Mouse (Mus musculus) cerebellum, adult 9-10 months (tissue): ENCODE measurements at regions not wholly inside any gene's neighbourhood (a gene's known extent, or its start where the extent isn't known, plus 50 kb on each side); places are given as distances from the start of the nearest gene placed in this dataset.

ENCODE experiments used
- DNase-seq: peaks from one replicate; pipeline ENCODE4 v3.0.0; 2022

DNA sequence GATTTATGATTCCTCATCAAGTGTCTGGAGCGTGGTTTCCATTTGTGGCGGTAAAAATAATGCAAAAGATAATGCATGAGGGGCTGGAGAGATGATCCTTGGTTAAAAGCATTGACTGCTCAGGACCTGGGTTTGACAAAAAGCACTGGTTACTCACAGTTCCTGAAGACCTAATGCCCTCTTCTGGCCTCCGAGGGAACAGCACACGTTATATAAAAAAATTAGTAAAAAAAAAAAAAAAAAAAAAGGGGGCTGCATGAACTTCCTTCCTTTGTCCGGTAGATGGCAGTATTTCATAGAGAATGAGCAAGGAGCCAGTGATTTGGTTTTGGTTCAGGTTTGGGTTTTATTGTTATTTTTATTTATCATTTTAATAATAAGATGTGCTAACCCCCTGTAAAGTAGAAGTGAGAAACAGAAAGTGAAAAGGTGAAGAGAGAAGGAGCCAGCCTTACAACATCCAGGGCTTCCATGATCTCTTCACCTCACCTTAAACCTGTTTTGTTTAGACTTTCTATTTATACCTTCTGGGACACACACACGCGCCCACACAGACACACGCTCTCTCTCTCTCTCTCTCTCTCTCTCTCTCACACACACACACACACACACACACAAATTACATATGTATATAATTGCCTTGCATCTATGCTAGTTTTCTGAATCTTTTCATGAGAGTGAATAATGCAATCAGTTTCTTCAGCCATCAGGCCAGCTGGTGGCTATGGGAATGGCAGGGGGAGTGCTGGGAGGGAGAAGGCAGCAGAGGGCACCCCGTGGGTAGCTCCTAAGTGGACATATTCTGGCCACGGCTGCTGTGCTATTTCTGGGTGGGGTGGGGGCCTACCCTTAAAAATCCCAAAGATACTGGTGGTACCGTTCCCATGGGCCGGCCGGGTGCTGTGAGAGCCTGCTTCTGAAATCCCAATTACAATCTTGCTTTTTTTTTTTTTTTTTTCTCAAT lies 230.0 kb downstream of the Poteg start:
- peak; percentile 66 for DNase-seq

DNA sequence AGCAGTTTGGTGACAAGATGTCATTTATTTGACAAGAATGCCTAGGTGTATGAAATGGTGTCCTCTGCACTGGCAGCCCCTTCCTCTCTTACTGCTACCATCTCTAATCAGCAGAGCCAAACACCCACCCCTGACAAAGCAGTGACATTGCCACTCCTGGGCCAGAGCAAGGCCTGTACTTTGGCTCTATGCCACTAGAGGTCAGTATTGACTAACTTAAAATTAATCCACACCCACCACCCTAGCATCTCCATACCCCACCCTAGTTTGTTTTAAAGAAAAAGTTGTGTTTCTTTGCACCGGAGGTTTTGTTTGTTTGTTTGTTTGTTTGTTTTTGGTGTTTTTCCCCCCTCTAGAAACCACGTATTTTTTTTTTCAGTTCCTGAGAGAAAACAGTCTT lies 231.7 kb downstream of the Poteg start:
- peak; percentile 27 for DNase-seq

DNA sequence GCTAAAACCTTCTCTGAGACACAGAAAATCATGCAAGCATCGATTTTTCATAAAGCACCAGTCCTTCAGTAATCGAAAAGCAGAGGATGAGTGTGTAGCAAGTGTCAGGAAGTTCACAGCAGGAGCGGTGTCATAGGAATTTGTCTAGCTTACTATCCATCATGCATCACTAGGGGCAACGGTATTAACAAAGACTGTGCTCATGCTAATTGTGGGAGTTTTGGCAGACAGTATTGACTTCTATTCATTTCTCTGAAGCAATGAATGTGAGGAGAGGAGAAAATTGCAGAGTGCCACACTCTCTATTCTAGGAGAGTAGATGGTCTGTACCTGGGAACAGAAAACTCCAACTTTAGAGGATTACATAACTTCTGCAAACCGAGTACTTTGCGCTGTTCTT lies 274.5 kb downstream of the Poteg start:
- no peak for DNase-seq

DNA sequence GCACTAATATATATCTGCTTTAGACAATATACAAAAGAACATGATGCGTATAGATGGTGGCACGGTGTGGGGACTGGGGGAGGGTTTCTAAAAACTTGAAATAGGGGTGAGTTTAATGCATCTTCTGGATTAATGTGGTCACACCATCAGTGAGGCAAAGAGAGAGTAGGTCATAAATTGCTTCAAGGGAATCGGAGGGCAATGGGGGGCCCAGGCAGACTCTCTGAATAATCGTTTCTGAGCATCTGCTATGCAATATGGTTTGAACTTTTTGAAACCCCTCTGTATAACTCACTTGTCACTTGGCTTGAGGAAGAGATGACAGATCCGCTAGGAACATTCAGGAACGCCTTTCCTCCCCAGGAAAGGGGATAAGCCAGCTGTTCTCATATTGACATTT lies 322.8 kb downstream of the Poteg start:
- DNase-seq, result no peak

DNA sequence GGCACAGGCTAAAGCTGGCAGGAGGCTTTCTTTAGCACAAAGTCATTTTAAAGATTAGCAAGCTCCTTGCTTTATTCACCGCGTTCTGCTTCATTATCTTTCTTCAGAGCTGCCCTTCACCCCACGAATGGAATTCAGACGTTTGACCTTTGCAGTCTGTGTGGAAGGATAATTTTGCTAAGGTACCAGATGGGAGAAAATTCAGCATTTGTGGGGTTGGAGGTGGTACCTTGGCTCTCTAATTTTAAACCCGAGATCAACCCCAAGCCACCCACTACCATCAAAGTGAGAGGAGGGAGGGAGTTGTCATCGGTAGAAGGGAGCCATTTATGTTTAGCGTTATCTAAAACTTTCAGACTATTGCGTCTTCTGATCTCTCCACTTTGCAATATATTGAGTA lies 323.3 kb downstream of the Poteg start:
- DNase-seq, result no peak

DNA sequence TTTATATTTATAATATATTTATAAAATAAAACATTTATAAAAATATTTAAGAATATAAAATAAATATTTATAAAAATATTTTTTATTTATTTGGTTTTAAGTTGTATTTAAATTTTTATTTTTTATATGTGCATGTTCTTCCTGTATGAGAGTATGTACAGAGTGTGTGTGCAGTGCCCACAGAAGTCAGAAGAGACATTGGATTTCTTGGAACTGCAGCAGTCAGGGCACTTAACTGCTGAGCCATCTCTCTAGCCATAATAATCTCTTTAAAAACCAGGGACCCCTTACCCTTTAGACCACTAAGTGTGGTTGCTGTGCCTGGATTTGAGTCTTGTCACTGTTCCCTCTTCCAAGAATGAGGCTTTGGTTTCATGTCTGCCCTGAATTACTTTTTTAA lies 323.8 kb downstream of the Poteg start:
- no peak for DNase-seq

DNA sequence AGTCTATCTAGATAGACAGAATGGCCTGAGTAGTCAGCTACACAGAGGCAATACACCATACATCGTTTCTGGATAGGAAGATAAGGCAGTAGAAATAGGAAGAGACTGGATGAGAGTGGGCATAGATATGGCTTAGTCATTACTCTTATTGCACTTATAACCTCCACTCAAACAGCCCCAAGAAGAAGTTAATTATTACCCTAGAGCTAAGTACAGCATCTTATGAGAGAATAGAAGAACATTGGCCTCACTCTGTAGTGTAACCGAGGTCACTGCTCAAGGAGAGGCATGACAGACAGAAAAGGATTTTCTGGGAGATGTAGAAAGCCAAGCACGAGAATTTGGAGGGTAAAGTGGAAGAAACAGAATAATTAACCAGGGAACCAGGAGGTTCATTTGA lies 331.5 kb downstream of the Poteg start:
- DNase-seq, result no peak
